Mouse (Mus musculus) Muller cell, postnatal 12 days (primary cell): ENCODE measurements around the gene Csrp1.

Experiments
- DNase-seq: peaks from one replicate; pipeline ENCODE4 v3.0.0-alpha.2; 2015; ENCODE audit errors: inconsistent ontology term

Csrp1 gene

DNA sequence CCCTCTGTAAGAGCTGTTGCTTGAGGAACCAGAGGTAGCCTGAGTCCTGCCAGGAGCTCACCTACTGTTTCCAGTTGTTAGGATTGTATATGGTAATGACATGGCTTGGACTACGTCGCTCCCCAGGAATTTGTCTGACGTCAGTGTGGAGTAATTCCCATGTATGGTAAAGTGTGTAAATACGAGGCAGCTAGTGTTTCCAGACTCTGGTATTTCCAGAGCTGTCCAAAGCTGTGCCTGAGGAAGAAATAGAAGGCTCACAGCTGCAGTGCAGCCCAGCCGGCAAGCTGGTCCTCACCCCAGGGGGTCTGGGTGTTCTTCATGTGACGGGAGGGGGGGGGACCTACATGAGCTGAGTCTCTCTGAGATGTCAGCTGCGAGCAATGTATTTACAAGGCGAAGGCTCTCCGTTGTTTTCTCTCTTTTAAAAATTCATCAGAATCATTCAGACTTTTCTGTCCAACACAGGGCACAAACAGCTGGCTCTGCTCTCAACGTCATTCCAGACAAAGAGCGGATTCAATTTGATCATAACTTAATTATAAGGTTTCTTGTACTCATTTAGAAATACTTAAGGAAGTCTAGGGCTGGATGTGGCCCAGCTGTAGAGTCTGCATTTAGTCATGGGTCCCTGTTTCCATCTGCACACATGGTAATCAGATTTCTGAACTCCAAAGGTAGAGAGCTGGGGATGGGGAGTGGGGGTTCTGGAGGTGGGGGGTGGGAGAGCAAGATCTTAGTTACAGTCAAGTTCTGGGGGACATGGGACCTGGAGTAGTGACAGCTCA is 12.2 kb downstream of the Csrp1 start:
- DNase-seq: peak; percentile 72

DNA sequence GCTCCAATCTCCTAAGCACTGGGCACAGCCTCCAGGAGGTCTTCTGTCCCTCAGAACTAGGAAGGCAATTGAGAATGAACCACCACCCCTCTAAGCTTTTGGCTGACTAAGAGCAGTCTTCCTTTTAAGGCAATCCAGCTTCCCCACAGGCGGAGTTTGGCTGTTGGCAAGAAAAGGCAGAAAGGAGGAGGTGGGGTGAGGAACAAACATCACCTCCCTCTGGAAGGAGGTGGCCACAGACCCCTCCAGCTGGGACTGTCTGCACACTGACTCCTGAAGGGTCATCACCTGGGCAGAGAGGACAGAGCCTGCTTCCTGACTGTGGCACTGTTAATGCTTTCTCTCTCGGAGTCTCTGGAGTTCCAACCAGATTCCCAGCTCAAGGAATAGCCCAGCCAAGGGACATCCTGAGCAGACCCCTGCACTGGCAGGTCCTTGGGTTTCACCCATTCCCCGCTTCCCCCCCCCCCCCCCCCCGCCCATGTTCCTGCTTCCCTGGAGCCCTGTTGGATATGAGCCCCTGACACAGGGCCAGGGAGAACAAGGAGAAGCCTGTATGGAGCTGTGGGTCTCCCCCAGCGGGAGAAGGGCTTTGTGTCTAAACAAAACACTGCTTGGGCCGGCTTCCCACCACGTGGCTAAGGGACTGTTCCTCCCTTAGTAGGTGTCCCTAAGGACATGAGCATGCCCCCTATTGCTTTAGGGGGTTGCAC is 14.5 kb downstream of the Csrp1 start:
- DNase-seq: peak; percentile 71

DNA sequence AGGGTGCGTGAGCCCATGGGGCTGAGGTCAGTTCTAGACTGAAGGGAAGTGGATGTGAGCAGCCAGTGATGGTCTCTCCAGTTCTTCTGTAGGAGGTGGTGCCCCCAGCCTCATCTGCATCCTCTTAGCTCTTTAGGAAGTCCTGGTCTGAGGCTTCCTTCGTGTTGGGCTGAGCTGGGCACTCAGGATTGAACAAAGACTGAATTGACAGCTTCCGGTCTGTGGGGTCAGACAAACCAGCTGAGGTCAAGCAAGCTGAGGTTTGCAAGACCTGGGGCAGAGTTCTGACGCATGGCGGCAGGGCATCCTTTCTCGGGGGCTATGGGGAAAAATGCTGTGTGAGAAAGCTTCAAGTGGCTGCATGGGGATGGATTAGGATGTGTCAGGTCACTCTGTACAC is 15.6 kb downstream of the Csrp1 start:
- no peak for DNase-seq

DNA sequence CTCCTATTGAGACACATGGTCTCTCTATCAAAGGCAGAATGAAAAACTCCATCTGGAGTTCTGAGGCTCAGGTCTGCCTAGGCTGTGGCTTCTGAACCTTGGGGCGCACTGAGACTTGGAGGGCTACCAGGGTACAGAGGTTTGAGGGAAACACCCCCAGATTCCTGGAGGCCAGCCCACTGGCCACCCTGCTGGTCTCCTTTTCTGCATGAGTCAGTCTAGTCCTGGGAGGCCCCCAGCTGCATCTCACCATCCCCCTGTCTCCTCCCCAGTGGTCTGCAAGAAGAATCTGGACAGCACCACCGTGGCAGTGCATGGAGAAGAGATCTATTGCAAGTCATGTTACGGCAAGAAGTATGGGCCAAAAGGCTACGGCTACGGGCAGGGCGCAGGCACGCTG is 25.1 kb downstream of the Csrp1 start:
- no peak for DNase-seq

DNA sequence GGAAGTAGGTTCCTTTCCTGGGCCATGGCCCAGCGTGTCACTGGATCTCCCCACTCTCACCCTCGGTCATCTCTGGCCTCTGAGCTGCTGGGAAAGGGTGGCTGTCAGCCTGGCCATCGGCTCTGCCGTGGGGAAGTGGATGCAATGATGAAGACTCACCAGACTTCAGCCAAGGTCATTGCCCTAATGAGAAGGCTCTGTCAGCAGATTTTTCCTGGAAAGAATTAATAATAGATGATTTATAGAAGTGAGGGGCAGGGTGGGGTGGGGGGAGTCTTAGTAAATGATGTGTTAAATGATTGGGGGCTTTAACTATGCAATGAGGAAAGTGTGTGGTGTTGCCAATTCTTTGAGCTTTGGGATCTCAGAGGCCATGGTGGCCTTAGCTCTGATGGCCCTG is 26.4 kb downstream of the Csrp1 start:
- no peak for DNase-seq

DNA sequence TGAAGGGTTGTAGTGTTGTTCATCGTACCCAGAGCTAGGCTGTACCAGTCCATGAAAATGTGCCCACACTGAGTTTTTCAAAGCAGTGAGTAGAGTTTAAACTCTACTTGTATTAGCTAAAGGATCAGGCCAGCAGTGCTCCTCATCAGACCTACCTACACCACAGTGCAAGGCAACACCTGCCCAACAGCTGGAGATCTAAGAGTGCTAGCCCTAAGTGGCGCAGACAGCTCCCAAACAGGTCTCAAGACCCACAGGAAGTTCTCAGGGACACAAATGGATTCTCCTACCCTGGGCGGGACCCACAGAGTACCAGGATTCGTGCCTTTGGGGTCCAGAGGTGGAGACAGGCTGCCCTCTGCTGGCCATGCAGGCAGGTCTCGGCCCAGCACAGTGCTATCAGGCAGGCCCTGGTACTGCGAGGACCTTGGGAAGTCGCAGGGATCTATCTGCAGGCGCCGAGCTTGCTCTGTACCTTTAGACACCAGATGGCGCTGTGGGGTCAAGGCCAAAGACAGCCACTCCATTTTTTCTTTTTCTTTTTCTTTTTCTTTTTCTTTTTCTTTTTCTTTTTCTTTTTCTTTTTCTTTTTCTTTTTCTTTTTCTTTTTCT is 33.0 kb downstream of the Csrp1 start:
- peak; percentile 92 for DNase-seq

DNA sequence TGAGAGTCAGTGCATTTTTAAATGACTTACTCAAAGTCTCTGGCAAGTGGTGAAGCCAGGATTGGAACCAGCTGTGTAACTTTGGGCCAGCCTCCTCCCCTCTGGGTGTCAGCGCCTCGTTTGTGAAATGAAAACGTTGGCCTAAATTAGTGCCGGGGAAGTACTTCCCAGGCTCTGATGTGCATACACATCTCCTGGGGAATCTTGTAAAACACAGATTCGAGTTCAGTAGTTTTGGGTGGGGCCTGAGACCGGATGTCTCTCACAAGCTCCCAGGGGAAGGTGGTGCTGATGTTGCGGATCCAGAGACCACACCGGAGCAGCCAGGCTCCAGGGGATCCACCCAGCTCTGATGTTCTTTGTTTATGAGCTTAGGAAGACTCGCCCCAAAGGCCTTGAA is 35.4 kb downstream of the Csrp1 start:
- no peak for DNase-seq

DNA sequence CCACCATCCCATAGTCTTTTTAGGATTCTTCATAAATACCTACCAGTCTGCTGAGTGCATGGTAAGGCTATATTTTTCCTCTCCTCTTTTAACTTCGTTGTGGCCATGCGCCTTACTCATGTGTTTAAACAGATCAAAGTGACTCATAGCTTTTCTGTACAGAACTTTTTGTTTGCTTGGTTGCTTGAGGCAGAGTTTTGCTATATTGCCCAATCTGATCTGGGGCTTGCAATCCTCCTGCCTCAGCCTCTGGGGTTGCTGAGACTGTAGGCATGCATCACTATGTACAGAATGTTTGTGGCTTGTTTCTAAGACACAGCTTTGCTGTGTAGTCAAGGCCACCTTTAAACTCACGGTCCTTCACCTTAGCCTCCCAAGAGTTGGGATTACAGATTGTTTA is 36.1 kb downstream of the Csrp1 start:
- no peak for DNase-seq

DNA sequence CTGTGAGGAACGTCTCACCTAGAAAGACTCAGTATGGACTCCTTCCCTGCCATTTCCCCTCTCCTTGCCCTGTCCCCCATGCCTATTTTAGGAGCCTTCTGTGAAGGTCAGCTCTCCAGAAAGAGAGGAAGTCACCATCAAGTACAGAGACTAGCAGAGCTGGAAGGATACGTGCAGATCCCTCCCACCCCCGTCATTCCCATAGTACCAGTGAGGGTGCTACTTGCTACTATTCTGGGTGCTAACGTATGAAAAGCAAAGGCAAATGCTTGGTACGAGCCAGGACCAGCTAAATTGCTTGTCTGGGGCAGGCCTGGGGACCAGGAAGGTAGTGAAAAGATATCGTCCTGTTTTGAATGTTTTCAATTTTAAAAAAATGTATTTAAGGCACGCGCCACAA is 37.4 kb downstream of the Csrp1 start:
- DNase-seq: no peak

DNA sequence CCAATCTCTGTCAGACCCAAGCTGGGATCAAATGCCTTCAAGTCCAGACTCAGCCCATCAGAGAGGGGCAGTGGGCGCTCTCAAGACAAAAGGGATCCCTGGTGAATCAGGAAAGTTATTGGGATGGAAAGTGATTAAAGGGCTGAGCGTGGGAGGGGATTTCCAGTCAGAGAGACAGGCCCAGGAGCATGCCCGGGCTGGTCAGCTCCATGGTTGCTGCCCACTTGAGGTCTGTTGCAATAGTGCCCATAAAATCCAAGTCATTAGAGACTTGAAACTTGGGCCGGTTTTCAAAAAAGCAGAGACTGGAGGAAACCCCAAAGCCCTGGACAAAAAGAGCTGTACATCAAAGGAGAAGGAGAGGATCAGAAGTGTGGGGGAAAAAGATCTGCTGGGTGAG is 39.8 kb downstream of the Csrp1 start:
- DNase-seq: peak; percentile 95

DNA sequence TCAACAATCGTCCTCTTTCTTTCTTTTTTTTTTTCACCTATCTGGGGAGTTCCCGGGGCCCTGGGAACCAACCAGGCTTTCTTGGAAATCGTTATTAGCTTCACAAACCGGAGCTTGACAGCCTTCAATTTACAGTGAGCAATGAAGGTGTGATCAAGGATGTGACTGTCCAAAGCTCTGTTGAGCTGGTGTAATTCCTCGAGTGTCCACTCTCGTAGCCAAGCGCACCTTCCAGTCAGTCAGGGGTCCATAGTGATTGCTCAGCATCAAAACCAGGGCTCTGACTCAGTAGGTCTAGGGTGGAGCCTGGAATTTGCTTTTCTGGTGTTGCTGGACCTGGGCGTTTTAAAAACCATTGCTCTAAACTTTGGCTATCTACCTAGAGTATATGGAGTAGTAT is 40.4 kb downstream of the Csrp1 start:
- DNase-seq: peak; percentile 60

DNA sequence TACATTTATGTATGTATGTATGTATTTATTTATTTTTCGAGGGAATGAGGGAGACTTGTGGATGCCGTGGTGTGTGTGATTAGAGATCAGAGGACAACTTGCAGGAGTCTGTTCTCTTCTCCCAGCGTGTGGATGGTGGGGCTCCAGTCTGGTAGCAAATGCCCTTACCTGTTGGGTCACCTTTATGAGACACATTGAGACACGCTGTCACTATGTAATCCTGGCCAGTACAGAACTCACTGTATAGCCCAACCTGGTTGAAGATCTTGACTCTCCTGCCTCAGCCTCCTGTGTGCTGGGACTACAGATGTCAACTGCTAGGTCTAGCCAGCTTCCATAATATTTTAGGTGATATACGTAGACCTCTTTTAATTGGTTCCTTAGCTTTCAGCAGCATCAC is 41.9 kb downstream of the Csrp1 start:
- DNase-seq: no peak

DNA sequence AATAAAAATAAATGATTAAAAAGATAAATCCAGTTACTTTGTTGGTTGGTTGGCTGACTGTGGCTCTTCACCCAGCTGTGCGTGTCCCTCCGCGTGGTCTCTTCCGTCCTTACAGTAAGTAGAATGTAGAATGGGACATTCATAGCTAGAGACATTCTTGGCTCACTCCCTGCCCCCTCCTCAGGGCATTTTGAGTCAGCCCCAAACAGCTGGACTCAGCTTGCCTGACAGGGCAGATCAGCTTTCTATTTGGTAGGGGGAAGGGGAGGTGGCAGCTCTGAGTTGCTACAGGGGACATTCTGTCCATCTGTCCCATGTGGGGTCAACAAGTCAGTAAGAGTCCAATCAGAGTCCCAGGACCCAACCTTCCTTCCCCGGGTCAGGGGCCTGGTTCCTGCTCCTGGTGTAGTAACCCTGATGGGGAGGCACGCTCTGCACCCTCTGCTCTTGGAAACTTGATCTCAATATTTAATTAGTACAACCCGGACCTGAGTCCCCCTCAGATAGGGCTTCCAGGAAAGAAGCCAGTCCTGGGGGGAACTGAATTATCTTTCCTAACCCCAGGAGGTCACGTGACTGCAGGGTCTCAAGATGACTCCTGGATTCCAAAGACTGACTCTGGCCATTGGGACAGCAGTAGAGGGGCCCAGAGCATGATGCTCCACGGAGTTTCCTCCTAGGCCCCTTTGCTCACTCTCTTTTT is 43.8 kb downstream of the Csrp1 start:
- DNase-seq: no peak

DNA sequence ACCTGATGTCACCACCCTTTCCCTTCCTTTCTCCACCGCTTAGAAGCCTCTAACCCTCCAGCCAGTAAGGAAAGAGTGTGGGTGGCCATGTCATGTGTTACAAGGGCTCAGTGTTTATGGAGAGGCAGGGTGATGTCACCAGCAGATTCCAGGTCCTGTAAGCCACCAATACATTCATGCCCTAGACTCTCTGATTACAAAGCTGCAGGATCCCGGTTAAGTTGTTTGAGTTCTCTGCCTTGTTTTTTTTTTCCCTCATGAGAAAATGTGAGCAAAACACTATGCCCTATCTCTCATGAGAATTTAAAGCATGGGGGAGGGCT is 44.3 kb downstream of the Csrp1 start:
- peak; percentile 53 for DNase-seq

DNA sequence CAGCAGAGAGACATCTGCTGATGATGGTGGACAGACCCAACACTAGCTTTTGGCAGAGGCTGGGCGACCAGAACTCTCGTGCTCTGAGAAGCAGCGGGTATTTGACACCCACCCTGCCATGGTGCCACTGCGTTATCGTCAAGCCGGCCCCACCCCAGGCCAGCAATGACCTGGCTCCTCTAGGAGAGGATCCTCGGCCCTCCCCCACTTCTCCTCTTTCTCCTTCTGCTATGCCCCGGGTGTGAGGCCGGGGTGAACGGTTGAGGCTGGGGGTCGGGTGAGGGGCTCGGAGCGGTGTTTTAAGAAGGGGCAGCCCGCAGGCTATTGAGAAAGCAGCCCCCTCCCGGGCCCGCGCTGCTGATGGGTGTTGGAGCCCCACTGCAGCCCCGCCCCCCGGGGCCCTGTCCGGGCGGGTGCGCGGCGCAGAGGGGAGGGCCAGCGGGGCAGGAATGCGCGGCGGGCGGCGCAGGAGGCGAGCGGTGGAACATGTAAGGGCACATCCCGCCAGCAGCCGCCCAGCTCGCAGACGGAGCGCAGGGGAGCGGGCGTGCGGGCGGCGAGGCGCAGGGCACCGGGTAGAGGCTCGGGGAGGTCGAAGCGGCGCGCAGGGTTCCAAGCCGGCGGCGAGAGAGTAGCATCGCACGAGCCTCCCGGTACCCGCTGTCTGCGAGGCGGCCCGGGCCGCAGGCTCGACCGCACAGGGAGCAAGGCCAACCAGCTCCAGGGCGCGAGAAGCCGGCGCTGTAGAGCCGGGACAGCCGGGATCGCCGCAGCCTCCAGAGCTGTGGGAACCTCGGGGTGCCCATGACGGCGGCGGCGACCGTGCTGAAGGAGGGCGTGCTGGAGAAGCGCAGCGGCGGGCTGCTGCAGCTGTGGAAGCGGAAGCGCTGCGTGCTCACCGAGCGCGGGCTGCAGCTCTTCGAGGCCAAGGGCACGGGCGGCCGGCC is 46.1 kb downstream of the Csrp1 start, which contains the start of gene Phlda3:
Gene Phlda3 (plus strand): TSS at position 475 of the 947 bp plus-strand sequence.
- peak; percentile 95 for DNase-seq

DNA sequence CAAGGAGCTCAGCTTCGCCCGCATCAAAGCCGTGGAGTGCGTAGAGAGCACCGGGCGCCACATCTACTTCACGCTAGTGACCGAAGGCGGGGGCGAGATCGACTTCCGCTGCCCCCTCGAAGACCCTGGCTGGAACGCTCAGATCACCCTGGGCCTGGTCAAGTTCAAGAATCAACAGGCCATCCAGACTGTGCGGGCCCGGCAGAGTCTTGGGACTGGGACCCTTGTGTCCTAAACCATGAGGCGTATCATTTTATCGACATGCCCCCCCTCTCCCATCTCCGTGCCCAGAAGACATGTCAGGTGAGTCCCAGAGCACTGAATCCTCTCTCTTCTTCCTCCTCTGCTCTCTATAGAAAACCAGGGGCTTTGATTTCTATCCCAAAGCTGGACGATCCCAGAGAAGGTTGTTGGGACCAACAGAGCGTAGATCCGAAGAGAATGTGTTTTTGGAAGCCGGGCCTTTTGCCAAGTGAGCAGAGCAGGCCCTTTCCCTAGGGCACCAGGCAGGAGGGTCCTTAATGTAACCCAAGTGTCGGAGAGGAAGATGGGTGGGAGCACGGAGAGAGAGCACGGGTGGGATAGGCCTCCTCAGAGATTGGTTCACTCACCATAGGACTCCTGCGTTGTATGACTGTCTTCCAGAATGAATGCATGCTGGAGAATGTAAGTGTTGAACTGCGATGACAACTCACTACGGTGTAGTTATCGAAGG is 46.9 kb downstream of the Csrp1 start:
- DNase-seq: no peak

DNA sequence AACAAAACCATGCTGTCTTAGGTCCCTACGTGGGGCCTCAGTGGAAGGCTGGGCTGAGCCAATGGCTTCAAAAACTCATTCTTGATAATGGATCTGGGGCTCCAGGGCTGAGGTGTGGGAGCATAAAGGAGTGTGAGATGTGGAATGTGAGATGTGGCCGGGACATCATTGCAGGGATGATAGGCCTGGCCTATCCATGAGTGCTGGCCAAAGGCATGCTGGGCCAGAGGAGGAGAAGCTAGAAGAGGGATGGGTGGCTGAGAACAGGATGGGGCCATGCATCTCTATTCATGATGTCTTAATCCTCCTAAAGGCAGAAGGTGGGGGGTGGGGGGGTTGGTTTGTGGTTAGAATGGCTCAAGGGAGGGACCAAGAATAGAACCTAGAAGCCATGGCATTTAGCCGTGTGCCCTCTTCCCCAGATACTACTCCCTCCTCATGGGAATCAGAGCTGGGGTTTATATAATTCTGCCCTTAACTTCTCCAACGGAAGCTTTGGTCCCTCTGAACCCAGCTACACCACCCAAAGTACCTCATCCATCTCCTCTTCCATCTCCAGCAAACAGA is 47.5 kb downstream of the Csrp1 start:
- no peak for DNase-seq

DNA sequence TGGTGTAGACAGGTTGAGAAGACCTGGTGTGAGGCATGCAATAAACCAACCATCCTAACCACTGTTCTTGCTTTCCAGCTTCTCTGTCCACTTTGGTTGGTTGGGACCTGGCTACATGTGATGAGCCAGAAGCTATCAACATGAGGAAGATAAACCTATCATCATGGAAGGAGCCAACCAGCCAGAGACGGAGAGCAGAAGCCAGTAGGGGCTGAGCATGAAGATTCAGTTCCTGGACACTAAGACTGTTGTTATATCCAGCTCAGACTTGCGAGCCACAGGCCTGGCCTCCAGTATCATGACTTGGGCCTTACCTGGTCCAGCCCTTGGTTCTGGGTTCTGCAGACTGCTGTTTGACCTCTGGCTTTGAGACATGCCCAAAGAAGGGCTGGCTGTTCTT is 48.5 kb downstream of the Csrp1 start:
- no peak for DNase-seq

DNA sequence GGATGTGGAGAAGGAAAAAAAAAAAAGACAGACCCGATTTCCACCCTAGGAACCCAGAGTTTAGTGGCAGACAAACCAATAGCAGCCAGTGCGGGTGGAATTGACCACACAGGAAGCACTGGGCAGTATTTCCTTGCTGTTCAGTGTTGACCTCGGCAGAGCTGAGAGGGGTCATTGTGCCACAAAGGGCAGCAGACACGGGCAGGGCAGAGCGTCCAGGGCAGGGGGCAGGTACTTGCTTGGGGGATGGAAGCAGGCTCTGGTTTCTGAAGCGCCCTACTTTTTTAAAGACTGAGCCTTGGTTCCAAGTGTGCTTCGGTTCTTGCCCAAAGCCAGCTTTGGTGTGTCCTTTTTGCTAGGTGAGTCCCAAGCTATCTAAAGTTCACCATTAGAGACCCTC is 50.4 kb downstream of the Csrp1 start:
- DNase-seq: no peak

DNA sequence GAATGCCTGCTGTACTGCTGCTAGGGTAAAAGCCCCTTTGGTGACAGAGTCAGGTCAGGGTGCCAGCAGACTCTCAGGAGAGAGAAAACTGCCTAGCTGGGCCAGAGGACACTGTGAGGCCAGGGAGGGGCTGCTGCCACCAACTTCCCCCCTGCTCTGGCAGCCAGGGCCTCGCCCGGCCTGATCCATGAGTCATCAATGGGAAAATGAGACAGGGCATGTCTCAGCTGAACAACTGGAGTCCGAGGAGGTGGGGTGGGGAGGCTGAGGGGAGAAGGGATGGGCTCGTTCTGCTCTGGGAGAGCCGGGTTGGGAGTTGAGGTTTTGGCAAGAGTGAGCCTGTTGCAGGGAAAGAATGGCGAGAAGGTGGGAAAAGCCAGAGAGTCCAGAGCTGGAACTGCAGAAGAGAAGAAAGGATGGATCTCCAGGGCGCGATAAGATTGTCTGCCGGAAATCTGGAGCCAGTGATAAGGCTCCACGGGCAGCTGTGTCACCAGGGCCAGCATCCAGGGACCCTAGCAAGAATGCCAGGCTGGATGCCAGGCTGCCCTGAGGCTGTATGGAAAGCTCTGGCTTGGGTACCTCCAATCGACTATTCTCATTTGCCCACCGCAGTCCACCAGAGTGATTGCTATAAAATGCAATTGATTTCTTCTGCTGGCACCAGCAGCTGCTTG is 51.2 kb downstream of the Csrp1 start:
- DNase-seq: peak; percentile 97
